Mouse (Mus musculus) lung, postnatal 0 days (tissue): Measurements from ENCODE around the gene Hspb1. TPM values are rescaled to one million over a fixed set of nuclear protein-coding genes. Genes with fewer than 3 reads are reported as not detected.
A peak's percentile ranks its signal among the peaks of the same experiment; 100 is the strongest.

Experiments
- ATAC-seq: fragments of 200-750 bp; cut with Nextera tagmentation; 2 replicates; pipeline ENCODE4 v1.8.0; 2017; ENCODE audit warnings: moderate library complexity
- DNase-seq: peaks from one replicate; pipeline ENCODE4 v3.0.0-alpha.2; 2016; ENCODE audit warnings: low spot score
- H3K27ac ChIP-seq: fragments of 300-500 bp; sonication (generic); 2 replicates; pipeline ENCODE4 v1.5.1; 2014; ENCODE audit warnings: antibody characterized with exemption, mild to moderate bottlenecking, low read length, mixed read lengths
- H3K27me3 ChIP-seq: fragments of 300-500 bp; sonication (generic); replicated peaks from 2 replicates; pipeline ENCODE4 v1.6.1; 2014; ENCODE audit warnings: low read length, mixed read lengths; ENCODE audit not compliant: insufficient read depth
- H3K36me3 ChIP-seq: fragments of 300-500 bp; sonication (generic); 2 replicates; pipeline ENCODE4 v1.6.1; 2014; ENCODE audit warnings: low read length, mixed read lengths; ENCODE audit not compliant: insufficient read depth
- H3K4me1 ChIP-seq: fragments of 300-500 bp; sonication (generic); 2 replicates; pipeline ENCODE4 v1.6.1; 2014; ENCODE audit warnings: antibody characterized with exemption, low read depth, low read length, mixed read lengths; ENCODE audit not compliant: insufficient read depth
- H3K4me2 ChIP-seq: fragments of 300-500 bp; sonication (generic); replicated peaks from 2 replicates; pipeline ENCODE4 v1.6.1; 2014; ENCODE audit warnings: low read depth, mild to moderate bottlenecking, low read length, moderate library complexity, mixed read lengths
- H3K4me3 ChIP-seq: fragments of 300-500 bp; sonication (generic); 2 replicates; pipeline ENCODE4 v1.5.1; 2014; ENCODE audit warnings: low read depth, low read length
- H3K9ac ChIP-seq: fragments of 300-500 bp; sonication (generic); replicated peaks from 2 replicates; pipeline ENCODE4 v1.6.1; 2014; ENCODE audit warnings: low read depth, mild to moderate bottlenecking
- H3K9me3 ChIP-seq: fragments of 300-500 bp; sonication (generic); 2 replicates; pipeline ENCODE4 v1.6.1; 2016; ENCODE audit warnings: low read length, mixed read lengths
- CTCF ChIP-seq: IDR thresholded peaks from 2 replicates; pipeline ENCODE4 v1.5.1; 2016; ENCODE audit warnings: antibody characterized with exemption, mild to moderate bottlenecking
- EP300 ChIP-seq: IDR thresholded peaks from 2 replicates; pipeline ENCODE4 v1.6.1; 2016; ENCODE audit warnings: antibody characterized with exemption, mild to moderate bottlenecking, control low read depth
- WGBS: fragments of 180-500 bp; shearing (Covaris S2); extraction: QIAGEN DNeasy Blood & Tissue Kit; methylation state at CpG from one replicate; pipeline ENCODE4 v1.1.7; 2014; 5-methylcytosine and 5-hydroxymethylcytosine counted together
- polyA plus RNA-seq: library from polyadenylated mRNA; unstranded; fragments of >200 nt; fragmentation: Nextera tagmentation; extraction: Ambion mirVana; gene quantifications from 2 replicates; pipeline ENCODE4 v1.2.1, GENCODE M21; 2015

The Hspb1 gene
- polyA plus RNA-seq, 1 experiment from 2014 or later = 248 TPM

DNA sequence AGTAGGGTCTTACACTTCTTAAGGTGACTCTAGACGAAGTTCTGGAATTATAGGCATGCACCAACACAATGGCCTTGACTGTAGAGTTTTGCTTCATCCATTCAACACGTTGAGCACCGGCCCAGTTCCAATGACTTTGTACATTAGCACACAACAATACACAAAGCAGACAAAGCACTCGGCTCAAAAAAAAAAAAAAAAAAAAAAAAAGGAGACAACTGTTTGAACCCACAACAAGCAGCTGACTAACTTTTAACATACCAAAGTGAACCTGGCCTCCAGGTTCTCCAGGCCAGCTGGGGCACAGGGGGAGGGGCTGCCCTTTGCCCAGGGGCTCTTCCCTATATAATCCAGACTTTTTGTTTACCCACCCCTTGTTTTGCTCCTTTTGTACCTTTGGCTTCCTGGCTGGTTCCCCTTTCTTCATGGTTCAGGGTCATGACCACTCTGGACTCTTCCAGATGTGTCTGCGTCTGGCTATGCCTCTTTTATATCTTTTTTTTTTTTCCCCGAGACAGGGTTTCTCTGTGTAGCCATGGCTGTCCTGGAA, 48.0 kb downstream of the Hspb1 start:
- TF ChIP-seq EP300 = no peak
- no peak for TF ChIP-seq CTCF
- H3K4me3 ChIP-seq = no peak overlapping the region
- no peaks in the 10 kb centered on the region for H3K27me3 ChIP-seq
- ATAC-seq = no peak
- H3K27ac ChIP-seq = 0 out of 2 replicates have a peak overlapping the region, but pooled peaks have one; percentile 96
- H3K9me3 ChIP-seq = no peaks in the 10 kb centered on the region
- no peak overlapping the region for H3K4me2 ChIP-seq
- DNase-seq = no peak
- H3K9ac ChIP-seq = no peak overlapping the region
- WGBS = 72% methylated on average over 6 of the region's 6 CpGs
- H3K4me1 ChIP-seq = peaks cover 4% of the 10 kb centered on the region; the same call in 1 of the 2 replicates
- H3K36me3 ChIP-seq = peaks cover 3% of the 10 kb centered on the region; the same call in 1 of the 2 replicates

Other genes with a start within 250 kb of the Hspb1 start
- gene Por, start 217.9 kb upstream of the Hspb1 start, polyA plus RNA-seq = 130 and 135 TPM in 2 replicates
- gene Tmem120a, start 143.5 kb upstream of the Hspb1 start, polyA plus RNA-seq = 44.0 and 45.2 TPM in 2 replicates
- 1.7 TPM in 2 replicates for gene Styxl1, start 109.5 kb upstream of the Hspb1 start, polyA plus RNA-seq
- 281 and 302 TPM in 2 replicates for gene Mdh2, start 109.4 kb upstream of the Hspb1 start, polyA plus RNA-seq
- 0.05 TPM in 1 of 2 replicates, not detected in the other for gene Srrm3, start 81.0 kb upstream of the Hspb1 start, polyA plus RNA-seq
- gene Ywhag, start 46.7 kb downstream of the Hspb1 start, polyA plus RNA-seq = 75.5 and 87.5 TPM in 2 replicates
- gene Ssc4d, start 86.6 kb downstream of the Hspb1 start, polyA plus RNA-seq = 1.8 and 2.5 TPM in 2 replicates
- gene Zp3, start 92.2 kb downstream of the Hspb1 start, polyA plus RNA-seq = 0.24 and 0.35 TPM in 2 replicates
- 18.9 and 21.6 TPM in 2 replicates for gene Dtx2, start 106.9 kb downstream of the Hspb1 start, polyA plus RNA-seq
- gene Upk3b, start 150.6 kb downstream of the Hspb1 start, polyA plus RNA-seq = 35.7 and 38.8 TPM in 2 replicates
- 1.1 and 1.2 TPM in 2 replicates for gene Upk3bl, start 166.6 kb downstream of the Hspb1 start, polyA plus RNA-seq
- 2.0 and 2.8 TPM in 2 replicates for gene Rasa4, start 196.0 kb downstream of the Hspb1 start, polyA plus RNA-seq
- 175 and 184 TPM in 2 replicates for gene Polr2j, start 228.7 kb downstream of the Hspb1 start, polyA plus RNA-seq
- 18.5 and 20.8 TPM in 2 replicates for gene Lrwd1, start 248.2 kb downstream of the Hspb1 start, polyA plus RNA-seq
- 13.5 and 13.9 TPM in 2 replicates for gene Alkbh4, start 248.2 kb downstream of the Hspb1 start, polyA plus RNA-seq